Mouse (Mus musculus) left cerebral cortex, adult 2 months (tissue): ENCODE data around the gene Smg7. TPM values are rescaled to one million over a fixed set of nuclear protein-coding genes. Genes with fewer than 3 reads are reported as not detected.

Experiments
- DNase-seq, 2 experiments: peaks; one replicate each; pipeline ENCODE4 v3.0.0; 2021 to 2022; ENCODE audit warnings: low spot score in 2 of 2, mixed read lengths in 1 of 2; ENCODE audit errors: extremely low spot score in 1 of 2
- H3K27ac ChIP-seq: fragments of 200-600 bp; 2 replicates; pipeline ENCODE4 v1.8.1; 2022
- H3K4me3 ChIP-seq: fragments of 200-600 bp; 2 replicates; pipeline ENCODE4 v1.8.1; 2022
- CTCF ChIP-seq: fragments of 200-600 bp; IDR thresholded peaks from 2 replicates; pipeline ENCODE4 v1.8.1; 2022; ENCODE audit warnings: antibody characterized with exemption, mild to moderate bottlenecking, moderate library complexity
- intact Hi-C: fragments of 180-260 bp; cut with DNase I; formaldehyde crosslinking; loops from one replicate; pipeline ENCODE4 v1.15.1; 2025
- long read RNA-seq, 2 experiments: library from polyadenylated mRNA; stranded (forward); transcript quantifications; one replicate each; pipeline ENCODE4 v2.0.0; 2021; ENCODE audit warnings: borderline mapping rate in 2 of 2
- total RNA-seq, 2 experiments: library from RNA; stranded (reverse); gene quantifications; 2 replicates each; pipeline ENCODE4 v1.2.3; 2021

Smg7 gene
- 100 to 1,000 TPM in 1 of 2 experiments, 10 to 100 TPM in 1; 99.7 to 108 TPM for total RNA-seq
- long read RNA-seq, experiment 1, transcript Smg7-203 (23 exons, 3,928 nt), result major isoform, 16 of 71 reads
- long read RNA-seq, experiment 1, partial matches to known transcripts, result 14 of 71 reads
- long read RNA-seq, experiment 1, other reads (novel, unspliced or antisense), result 41 of 71 reads
- long read RNA-seq, experiment 2, full-length matches to known transcripts, result 16 of 59 reads
- long read RNA-seq, experiment 2, partial matches to known transcripts, result 11 of 59 reads
- long read RNA-seq, experiment 2, other reads (novel, unspliced or antisense), result 32 of 59 reads

DNA sequence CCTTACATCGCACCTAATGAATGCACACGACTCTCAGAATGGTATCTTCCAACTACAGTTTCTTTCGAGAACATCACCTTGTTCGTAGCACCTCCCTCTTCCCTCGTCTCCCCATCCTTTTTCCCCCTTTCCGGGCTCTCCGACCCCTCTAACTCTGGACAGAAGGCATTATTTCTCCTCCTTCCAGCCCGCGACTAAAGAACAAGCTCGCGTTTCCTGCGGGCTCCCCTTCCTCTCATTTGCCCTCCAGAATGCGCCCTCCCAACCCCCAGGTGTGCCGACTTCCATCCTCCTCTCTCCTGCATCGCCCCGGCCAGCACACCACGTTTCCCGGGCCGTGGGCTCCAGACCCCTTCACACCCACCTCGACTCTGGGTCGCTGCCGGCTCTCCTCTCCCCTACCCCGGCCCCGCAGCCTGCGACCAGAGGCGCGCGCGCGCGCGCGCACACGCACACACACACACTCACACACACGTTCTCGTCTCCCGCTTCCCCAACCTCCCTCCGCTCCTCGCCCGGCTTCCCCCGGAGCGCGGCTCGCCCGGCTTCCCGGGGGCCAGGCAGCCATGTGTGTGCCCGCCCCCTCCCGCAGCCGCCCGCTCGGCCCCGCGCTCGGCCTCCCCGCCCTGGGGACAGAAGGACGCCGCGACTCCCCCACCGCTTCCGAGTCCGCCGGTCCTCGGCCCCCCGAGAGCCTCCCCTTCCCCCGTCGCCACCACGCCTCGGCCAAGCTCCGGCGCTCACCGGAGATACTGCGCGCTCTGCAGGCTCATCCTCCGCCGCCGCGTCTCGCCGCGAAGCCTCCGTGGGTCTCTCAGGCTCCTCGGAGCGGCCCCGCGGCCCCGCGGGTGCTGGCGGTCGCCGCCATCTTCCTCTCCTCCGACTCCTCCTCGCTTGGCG lies at the start of gene Smg7:
Gene Smg7 (minus strand): TSS at position 882 of the 900 bp plus-strand sequence.
- H3K4me3 ChIP-seq, result peak within 1 kb of the TSS; percentile 88
- H3K27ac ChIP-seq, result peak within 1 kb of the TSS; percentile 99
- no peak for TF ChIP-seq CTCF
- intact Hi-C loops, result loop anchor here (2.0 to 5.0 kb wide), 6 partner anchors 53 to 431 kb away; partner anchors contain the start of genes Lamc1 and Nmnat2
- peak in 1 of 2 experiments; percentile 60 for DNase-seq

DNA sequence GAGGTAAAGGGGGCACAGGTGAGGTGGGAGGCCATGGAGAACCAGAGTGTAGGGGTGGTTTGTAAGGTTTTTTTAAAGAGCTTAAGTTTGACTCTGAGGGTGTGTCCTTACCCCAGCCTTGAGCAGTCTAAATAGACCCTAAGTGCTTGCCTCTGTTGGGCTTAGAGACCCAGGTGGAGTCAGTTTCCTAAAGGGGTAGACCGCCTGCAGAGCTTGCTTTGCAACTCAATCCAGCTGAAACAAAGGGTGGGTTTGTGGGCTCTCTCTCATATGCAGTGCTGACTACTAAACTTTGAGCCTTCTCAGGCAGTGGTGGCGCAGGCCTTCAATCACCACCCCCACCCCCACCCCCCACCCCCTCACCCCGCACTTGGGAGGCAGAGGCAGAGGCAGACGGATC lies 40.5 kb upstream of the Smg7 start:
- TF ChIP-seq CTCF, result no peak
- DNase-seq, result no peak
- no peak overlapping the region for H3K27ac ChIP-seq
- intact Hi-C loops, result no loop called here
- H3K4me3 ChIP-seq, result no peak overlapping the region

GRCm38 (mm10) chr1:152936365-152936764 lies 33.9 kb upstream of the Smg7 start:
- H3K4me3 ChIP-seq, result no peak overlapping the region
- intact Hi-C loops, result no loop called here
- TF ChIP-seq CTCF, result no peak
- no peak for DNase-seq
- H3K27ac ChIP-seq, result no peak overlapping the region

DNA sequence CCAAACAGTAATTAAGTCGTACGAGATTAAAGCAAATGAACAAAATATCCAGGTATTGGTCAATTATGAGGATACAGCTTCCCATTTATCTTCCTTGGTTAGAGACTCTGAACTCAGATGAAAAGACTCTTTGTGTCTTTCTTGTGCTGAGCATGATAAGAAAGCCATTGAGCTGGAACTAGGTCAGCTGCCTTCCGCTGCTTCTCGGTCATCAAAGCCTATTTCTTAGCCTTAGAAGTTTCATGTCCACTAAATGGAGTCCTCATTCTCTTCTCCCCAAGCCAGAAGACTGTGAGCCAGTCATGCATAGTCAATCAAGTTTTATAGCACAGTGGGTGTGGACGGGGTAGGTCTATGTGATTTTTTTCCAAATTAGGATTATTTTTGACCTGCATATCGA lies 33.0 kb upstream of the Smg7 start:
- intact Hi-C loops, result no loop called here
- DNase-seq, result no peak
- TF ChIP-seq CTCF, result no peak
- Histone ChIP-seq H3K4me3 (no peak overlapping the region), H3K27ac (no peak overlapping the region)

- intact Hi-C loops, result no loop called here
- no peak for DNase-seq
- H3K4me3 ChIP-seq, result no peak overlapping the region
- no peak overlapping the region for H3K27ac ChIP-seq
- no peak for TF ChIP-seq CTCF
Measured at GRCm38 (mm10) chr1:152933962-152934361, 31.5 kb upstream of the Smg7 start.

- Histone ChIP-seq H3K4me3 (no peak overlapping the region), H3K27ac (no peak overlapping the region)
- no peak for TF ChIP-seq CTCF
- intact Hi-C loops, result no loop called here
- DNase-seq, result no peak
Measured at GRCm38 (mm10) chr1:152921786-152922185, 19.3 kb upstream of the Smg7 start.

- Histone ChIP-seq H3K27ac (no peak overlapping the region), H3K4me3 (no peak overlapping the region)
- no peak for TF ChIP-seq CTCF
- intact Hi-C loops, result no loop called here
- DNase-seq, result no peak
Measured at GRCm38 (mm10) chr1:152917626-152918025, 15.2 kb upstream of the Smg7 start.

- no peak for TF ChIP-seq CTCF
- DNase-seq, result no peak
- H3K27ac ChIP-seq, result no peak overlapping the region
- intact Hi-C loops, result no loop called here
- no peak overlapping the region for H3K4me3 ChIP-seq
Measured at GRCm38 (mm10) chr1:152916936-152917335, 14.5 kb upstream of the Smg7 start.

DNA sequence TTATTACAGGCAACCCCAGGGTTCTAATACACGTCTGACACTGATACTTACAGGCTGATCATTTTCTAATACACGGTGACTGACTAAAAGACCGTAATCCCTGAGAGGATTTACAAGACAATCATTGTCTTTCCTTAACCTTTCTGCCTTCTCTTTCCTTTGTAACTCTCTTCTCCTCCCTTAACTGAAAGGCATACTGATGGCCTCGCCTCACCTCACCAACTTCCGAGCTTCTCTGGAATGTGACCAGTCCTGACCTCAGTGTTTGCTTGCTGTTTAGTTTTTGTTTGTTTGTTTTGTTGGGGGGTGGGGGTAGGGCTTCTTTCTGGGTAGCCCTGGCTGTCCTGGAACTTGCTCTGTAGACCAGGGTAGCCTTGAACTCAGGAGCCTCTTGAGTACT lies 13.3 kb upstream of the Smg7 start:
- Histone ChIP-seq H3K4me3 (no peak overlapping the region), H3K27ac (no peak overlapping the region)
- no peak for TF ChIP-seq CTCF
- intact Hi-C loops, result no loop called here
- no peak for DNase-seq

GRCm38 (mm10) chr1:152913483-152914460 lies 11.3 kb upstream of the Smg7 start:
- no peak for DNase-seq
- TF ChIP-seq CTCF, result no peak
- no peak overlapping the region for H3K4me3 ChIP-seq
- no peak overlapping the region for H3K27ac ChIP-seq
- intact Hi-C loops, result no loop called here

DNA sequence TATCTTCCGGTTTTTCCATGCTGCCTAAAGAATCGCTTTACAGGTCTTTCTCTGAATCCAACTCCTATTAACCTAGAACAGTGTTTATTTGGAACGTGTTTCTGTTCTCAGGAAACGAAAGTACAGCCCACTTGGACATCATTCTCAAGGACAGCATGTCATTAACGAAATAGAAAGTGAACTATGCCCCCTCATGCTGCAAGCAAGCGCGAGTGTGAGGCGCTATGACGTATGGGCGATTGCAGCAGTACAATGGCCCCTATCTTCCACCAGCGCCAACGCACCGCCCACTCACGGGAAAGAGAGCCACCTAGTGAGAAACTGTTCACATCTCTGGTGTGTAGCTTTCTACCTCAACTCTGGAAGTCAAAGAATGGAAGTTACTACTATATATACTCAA lies 2.0 kb upstream of the Smg7 start:
- peak overlapping the region; percentile 95 for H3K27ac ChIP-seq
- peak; percentile 66 for TF ChIP-seq CTCF

More for the DNA sequence above, 2.0 kb upstream of the Smg7 start:
- DNase-seq, result peak; percentile 79
- intact Hi-C loops, result loop anchor here (5.0 kb wide), 2 partner anchors 188 to 382 kb away; no protein-coding TSS in a partner anchor
- peak overlapping the region; percentile 88 for H3K4me3 ChIP-seq
